Mouse (Mus musculus) brown adipose tissue, adult 24 weeks (tissue): ENCODE results near the gene 1700028P14Rik. TPM values are rescaled to one million over a fixed set of nuclear protein-coding genes. Genes with fewer than 3 reads are reported as not detected.

Experiments used
- H3K27ac ChIP-seq: fragments of 200-500 bp; replicated peaks from 2 replicates; pipeline ENCODE4 v1.5.1; 2012; ENCODE audit warnings: low read depth, mild to moderate bottlenecking, low read length
- H3K4me1 ChIP-seq: fragments of 200-500 bp; 2 replicates; pipeline ENCODE4 v1.6.1; 2012; ENCODE audit warnings: low read length, mixed read lengths; ENCODE audit not compliant: control insufficient read depth, insufficient read depth, insufficient read length
- H3K4me3 ChIP-seq: fragments of 200-500 bp; 2 replicates; pipeline ENCODE4 v1.5.1; 2012; ENCODE audit warnings: low read depth, mild to moderate bottlenecking, low read length, moderate library complexity; ENCODE audit not compliant: insufficient read depth
- polyA plus RNA-seq: library from polyadenylated mRNA; stranded (reverse); fragments of >200 nt; gene quantifications from 2 replicates; pipeline ENCODE4 v1.2.4, GENCODE M21; 2012; ENCODE audit not compliant: missing spikeins, insufficient read depth, insufficient read length

Gene 1700028P14Rik
- polyA plus RNA-seq, 1 experiment, result not detected

DNA sequence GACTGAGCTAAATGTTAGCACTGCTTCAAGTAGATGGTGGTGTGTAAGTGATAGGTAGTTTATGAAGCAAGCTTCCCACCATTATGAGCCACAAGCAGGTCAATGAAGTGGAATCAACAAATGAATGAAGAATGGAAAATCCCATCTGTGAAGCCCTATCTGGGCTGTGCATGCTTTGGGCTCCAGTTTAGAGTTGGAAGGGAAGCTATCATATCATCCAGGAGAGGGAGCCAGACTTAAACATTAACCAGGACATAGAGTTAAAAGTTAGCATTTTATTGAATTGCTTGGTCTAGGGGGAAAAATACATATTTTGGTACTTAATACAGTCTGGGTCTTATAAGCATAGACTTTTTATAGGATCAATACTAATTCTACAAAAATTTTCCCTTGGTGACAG, 107.0 kb downstream of the 1700028P14Rik start:
- H3K4me3 ChIP-seq, result no peak overlapping the region
- H3K4me1 ChIP-seq, result no peaks in the 10 kb centered on the region
- H3K27ac ChIP-seq, result no peak overlapping the region

DNA sequence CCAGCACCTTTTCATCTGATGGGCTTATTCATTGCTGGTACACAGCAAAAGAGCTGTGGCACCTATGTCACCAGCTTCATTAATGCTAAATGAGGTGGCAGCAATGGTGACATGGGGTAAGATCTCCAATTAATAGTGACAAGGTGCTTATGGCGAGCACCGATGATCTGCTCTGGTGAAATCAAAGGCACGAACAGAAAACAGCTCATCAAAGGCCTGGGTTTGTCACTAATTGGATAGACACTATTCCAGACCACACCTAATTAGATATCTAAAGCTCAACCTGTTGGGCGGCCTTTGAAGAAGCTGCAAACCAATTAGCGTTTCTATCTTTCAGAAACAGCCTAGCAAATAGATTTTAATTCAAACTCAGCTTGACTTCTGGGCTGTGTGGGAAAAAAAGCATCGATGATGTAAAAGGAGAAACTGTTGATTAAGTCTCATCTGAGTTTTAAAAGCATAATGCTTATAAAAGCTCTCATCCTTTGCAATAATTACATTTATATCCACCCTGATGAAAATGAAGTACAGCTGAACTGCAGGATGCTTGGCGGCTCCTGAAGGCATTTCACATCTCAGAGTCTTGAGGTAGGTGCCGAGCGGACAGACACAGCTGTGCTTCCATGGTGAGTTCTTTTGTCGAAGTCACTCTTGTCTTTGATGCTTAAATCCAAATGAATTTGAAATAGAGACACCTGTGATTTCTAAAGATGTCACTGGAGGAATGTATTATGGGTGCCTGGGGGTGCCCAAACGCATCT, 109.2 kb downstream of the 1700028P14Rik start:
- H3K27ac ChIP-seq, result no peak overlapping the region
- no peak overlapping the region for H3K4me3 ChIP-seq
- no peaks in the 10 kb centered on the region for H3K4me1 ChIP-seq

DNA sequence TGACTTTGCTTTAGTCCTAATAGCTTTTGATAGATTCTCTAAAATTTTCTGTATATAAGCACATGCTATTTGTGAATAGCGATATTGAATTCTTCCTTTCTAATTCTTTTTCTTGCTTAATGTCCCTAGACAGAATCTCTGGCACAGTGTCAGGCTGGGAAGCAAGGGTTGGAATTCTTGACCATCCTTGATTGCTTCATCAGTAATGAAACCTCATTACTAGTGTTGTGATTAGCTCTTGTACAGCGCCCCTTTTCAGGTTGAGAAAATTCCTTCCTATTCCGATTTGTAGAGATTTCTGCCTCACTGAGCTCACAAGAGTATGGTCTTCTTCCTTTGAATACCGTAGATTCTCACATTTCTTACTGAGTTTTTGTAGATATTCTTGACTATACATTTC, 109.9 kb downstream of the 1700028P14Rik start:
- Histone ChIP-seq H3K4me1 (no peaks in the 10 kb centered on the region), H3K4me3 (no peak overlapping the region), H3K27ac (no peak overlapping the region)

DNA sequence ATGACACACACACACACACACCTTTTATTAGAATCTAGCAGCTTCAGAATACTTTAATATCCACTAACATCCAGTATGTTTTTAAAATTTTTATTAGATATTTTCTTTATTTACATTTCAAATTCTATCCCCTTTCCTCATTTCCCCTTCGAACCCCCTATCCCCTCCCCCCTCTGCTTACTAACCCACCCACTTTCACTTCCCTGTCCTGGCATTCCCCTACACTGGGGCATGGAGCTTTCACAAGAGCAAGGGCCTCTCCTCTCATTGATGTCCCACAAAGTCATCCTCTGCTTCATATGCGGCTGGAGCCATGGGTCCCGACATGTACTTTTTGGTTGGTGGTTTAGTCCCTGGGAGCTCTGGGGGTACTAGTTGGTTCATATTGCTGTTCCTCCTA, 116.9 kb downstream of the 1700028P14Rik start:
- no peak overlapping the region for H3K27ac ChIP-seq
- no peak overlapping the region for H3K4me3 ChIP-seq
- H3K4me1 ChIP-seq, result no peaks in the 10 kb centered on the region

DNA sequence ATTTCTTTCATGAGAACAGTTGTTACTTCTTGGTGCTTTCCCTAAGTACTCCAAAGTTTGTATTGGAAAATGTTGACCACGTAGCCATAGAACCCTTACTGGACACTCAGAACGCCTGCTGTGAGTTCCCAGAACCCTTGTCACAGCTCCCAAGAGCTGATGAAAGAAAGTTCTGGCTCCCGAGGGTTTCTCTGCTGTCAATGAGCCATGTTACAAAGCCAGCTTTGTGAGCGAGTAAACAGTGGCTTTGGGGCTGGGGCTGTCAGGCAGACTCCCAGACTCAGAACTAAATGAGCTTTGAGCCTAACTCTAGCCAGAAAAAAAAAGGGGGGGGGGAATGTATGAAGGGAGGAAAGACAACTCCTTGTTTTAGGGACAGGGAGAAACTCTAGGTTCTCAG, 120.7 kb downstream of the 1700028P14Rik start:
- Histone ChIP-seq H3K4me3 (no peak overlapping the region), H3K27ac (no peak overlapping the region), H3K4me1 (no peaks in the 10 kb centered on the region)

DNA sequence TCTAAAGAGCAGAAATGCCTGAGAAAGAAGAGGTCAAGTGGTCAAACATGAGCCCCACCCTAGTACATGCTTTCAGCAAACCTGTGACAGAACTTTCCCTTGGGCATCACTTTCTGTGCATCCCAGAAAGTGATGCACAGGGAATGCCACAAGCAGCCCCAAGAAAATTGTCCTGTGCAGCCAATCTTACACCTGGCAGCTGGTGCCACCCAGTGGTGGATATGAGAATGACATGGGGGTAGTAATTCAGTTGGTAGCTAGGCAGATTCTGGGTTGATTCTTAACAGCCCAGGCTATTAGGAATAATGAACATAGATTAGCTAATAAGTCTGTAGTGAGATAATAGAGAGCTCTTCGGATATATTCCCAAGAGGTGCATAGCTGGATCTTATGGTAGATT, 128.9 kb downstream of the 1700028P14Rik start:
- no peak overlapping the region for H3K4me3 ChIP-seq
- no peak overlapping the region for H3K27ac ChIP-seq
- no peaks in the 10 kb centered on the region for H3K4me1 ChIP-seq

DNA sequence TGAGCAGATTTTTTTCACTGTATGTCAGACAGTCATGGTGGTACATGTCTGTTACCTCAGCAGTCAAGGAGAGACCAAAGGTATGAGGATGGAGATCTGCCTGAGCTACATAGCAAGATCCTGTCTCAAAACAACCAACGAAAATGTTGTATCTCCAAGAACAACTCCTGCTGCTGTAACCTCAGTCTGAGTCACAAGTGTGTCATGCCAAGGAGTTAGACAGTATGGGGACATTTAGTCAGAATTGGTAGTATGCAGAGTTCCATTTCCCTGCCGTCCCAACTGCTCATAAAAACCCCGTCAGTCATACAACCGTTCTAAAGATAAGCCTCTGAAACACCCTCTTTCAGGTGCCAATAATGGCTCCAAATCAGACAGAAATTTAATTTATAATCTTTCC, 130.8 kb downstream of the 1700028P14Rik start:
- no peak overlapping the region for H3K4me3 ChIP-seq

DNA sequence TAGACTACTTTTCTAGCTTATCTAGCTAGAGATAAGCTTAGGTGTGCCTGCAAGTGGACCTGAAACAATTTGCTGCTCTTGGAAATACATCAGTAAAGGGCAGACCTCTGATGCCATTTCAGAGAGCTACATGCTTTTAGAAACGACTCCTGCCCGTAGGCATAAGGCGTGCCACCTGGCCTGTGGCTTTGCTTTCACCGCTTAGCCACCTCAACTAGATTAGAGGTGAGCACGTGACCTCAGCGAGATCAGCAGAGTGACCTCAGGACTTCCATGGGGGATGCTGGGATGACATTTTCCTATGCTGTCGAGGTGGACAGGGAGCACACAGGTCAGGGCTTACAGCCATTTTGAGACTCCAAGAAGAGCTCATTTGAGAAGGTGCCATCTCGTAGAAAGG, 131.5 kb downstream of the 1700028P14Rik start:
- Histone ChIP-seq H3K4me3 (no peak overlapping the region), H3K4me1 (no peaks in the 10 kb centered on the region), H3K27ac (no peak overlapping the region)

More for the DNA sequence above, 130.8 kb downstream of the 1700028P14Rik start:
- no peak overlapping the region for H3K27ac ChIP-seq
- H3K4me1 ChIP-seq, result no peaks in the 10 kb centered on the region

DNA sequence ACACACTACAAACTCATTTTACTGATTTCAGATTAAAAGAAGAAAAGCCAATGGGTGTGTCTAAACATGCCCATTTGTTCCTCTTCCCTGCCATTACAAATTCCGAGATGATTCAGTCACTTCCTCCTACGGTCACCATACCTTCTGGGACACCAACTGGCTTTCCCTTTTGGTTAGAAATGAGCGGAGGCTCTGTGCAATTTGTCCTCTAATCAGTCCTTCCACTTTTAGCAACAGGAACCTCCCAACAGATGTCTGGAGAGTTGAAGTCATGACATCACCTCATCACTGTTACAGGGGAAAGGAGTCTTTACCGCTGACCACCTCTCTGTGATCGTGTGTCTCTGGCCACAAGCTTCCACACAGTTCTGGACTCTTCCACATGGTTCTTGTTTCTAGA, 132.0 kb downstream of the 1700028P14Rik start:
- Histone ChIP-seq H3K4me3 (no peak overlapping the region), H3K4me1 (no peaks in the 10 kb centered on the region), H3K27ac (no peak overlapping the region)

DNA sequence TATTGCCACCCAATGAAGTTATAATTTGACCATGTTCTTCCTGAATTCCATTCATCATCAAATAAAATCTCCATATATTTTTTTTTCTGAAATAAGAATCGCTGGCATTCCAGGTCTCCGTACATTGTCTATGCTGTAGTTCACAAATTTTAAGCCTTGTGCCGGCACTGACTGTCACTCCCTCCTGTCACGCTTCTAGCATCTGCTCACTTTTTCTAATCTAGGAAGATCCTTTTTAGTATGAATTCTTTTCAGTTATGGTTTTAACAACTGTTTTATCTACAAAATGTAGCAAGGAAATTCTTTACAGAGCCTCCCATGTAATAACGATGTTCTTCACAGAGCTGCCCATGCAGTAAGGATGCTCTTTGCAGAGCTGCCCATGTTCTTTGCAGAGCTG, 134.1 kb downstream of the 1700028P14Rik start:
- Histone ChIP-seq H3K4me1 (no peaks in the 10 kb centered on the region), H3K27ac (no peak overlapping the region), H3K4me3 (no peak overlapping the region)

DNA sequence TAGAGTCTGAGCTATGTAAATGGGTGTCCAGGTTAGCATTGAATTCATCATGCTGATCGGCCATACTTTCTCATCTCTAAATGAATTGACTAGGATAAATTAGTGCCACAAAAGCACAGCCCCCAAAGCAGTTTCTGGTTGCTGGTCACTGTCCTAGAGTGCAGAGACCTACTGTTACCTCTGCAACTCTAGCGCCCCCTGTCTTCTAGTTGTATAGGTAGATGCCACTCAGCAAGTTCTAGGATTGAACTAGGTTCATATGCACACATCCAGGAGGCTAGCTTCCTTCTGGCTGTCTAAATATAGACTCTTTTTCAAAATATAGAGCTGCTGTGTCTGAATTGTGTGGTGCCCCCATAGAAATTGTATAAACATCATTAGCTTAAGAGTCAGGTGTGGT, 141.3 kb downstream of the 1700028P14Rik start:
- no peaks in the 10 kb centered on the region for H3K4me1 ChIP-seq
- H3K4me3 ChIP-seq, result no peak overlapping the region
- no peak overlapping the region for H3K27ac ChIP-seq

Other genes with a start within 250 kb of the 1700028P14Rik start
- 2.2 TPM in 2 replicates for gene Mamdc2, start 204.4 kb downstream of the 1700028P14Rik start, polyA plus RNA-seq
- gene Ptar1, start 34.6 kb upstream of the 1700028P14Rik start, polyA plus RNA-seq, result 7.2 and 13.2 TPM in 2 replicates
- gene Apba1, start 106.1 kb upstream of the 1700028P14Rik start, polyA plus RNA-seq, result 0.79 and 0.91 TPM in 2 replicates